Comparison of ENCODE assay signal across 8 mouse cellular contexts in the genomic region with DNA sequence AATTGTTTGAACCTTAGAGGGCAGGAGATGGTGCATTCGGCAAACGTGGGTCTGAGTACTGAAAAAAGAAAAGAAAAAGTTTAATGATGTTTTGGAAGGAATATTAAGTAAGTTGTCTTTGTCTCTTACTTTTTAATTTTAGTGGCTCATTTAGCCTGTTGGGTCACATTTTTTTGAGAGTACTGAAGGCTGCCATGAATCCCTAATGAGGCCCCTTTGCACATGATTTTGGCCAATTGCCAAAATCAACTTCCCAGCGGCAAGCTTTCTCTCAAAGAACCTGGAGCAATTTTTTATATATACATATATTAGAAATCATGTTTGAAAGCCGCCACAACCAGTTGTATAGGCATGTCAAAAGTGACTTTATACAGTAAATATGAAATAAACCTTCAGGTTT.
DNase-seq lines count a peak whose midpoint lies in the region; ATAC-seq and TF ChIP-seq lines count a peak whose summit lies in the region.

No protein-coding gene starts in this region.

- no peak for TF ChIP-seq CTCF in layer of hippocampus, adult 2 months (conservative IDR thresholded peaks at IDR 0.05)
- no peak for TF ChIP-seq CTCF in lung, embryonic 14.5 days (IDR thresholded peaks at IDR 0.05; ENCODE audit: low read depth)
- no peak for TF ChIP-seq CTCF in stomach, postnatal 0 days (IDR thresholded peaks at IDR 0.05; ENCODE audit: low read depth)

- H3K9ac ChIP-seq in forebrain, embryonic 11.5 days (ENCODE audit: low read length) = peak overlapping the region; percentile 33; the same call in 1 of the 2 replicates
- H3K9ac ChIP-seq in hindbrain, embryonic 15.5 days = peak overlapping the region; percentile 35
- H3K9ac ChIP-seq in lung, embryonic 14.5 days = peak overlapping the region; percentile 57
- peak overlapping the region; percentile 55 for H3K9ac ChIP-seq in stomach, postnatal 0 days (ENCODE audit: low read length)

- H3K9me3 ChIP-seq in forebrain, embryonic 11.5 days (ENCODE audit: control insufficient read depth, low read length) = no peaks in the 10 kb centered on the region
- no peaks in the 10 kb centered on the region for H3K9me3 ChIP-seq in hindbrain, embryonic 15.5 days
- no peaks in the 10 kb centered on the region for H3K9me3 ChIP-seq in lung, embryonic 14.5 days (ENCODE audit: low read depth, low read length)
- no peaks in the 10 kb centered on the region for H3K9me3 ChIP-seq in stomach, postnatal 0 days (ENCODE audit: control insufficient read depth, low read length)

- no peaks in the 10 kb centered on the region for H3K4me1 ChIP-seq in forebrain, embryonic 11.5 days (replicated peaks; ENCODE audit: control insufficient read depth, insufficient read depth, low read length)
- H3K4me1 ChIP-seq in hindbrain, embryonic 15.5 days (replicated peaks) = peaks cover 14% of the 10 kb centered on the region; the same call in 1 of the 2 replicates
- H3K4me1 ChIP-seq in lung, embryonic 14.5 days (ENCODE audit: insufficient read depth) = peaks cover 11% of the 10 kb centered on the region; the same call in 1 of the 2 replicates
- no peaks in the 10 kb centered on the region for H3K4me1 ChIP-seq in stomach, postnatal 0 days (replicated peaks; ENCODE audit: control insufficient read depth, insufficient read depth)

- 40% methylated on average over 4 of the region's 4 CpGs for WGBS in forebrain, embryonic 11.5 days
- WGBS in hindbrain, embryonic 15.5 days = 21% methylated on average over 4 of the region's 4 CpGs
- WGBS in lung, embryonic 14.5 days = 10% methylated on average over 4 of the region's 4 CpGs
- WGBS in stomach, postnatal 0 days = 7% methylated on average over 4 of the region's 4 CpGs

- TF ChIP-seq EP300 in stomach, postnatal 0 days (optimal IDR thresholded peaks at IDR 0.05) = peak; percentile 57

- no peaks in the 10 kb centered on the region for H3K36me3 ChIP-seq in forebrain, embryonic 11.5 days (ENCODE audit: control insufficient read depth, insufficient read depth, low read length)
- no peaks in the 10 kb centered on the region for H3K36me3 ChIP-seq in hindbrain, embryonic 15.5 days
- 0 out of 2 replicates have a peak, but pooled peaks cover 6% of the 10 kb centered on the region for H3K36me3 ChIP-seq in lung, embryonic 14.5 days (ENCODE audit: insufficient read depth)
- no peaks in the 10 kb centered on the region for H3K36me3 ChIP-seq in stomach, postnatal 0 days (ENCODE audit: control insufficient read depth, insufficient read depth, low read length)

- peak; percentile 26; the same call in 1 of the 2 replicates for ATAC-seq in forebrain, embryonic 11.5 days (replicated peaks; ENCODE audit: low FRiP score)
- ATAC-seq in hindbrain, embryonic 15.5 days (ENCODE audit: low FRiP score, low read depth) = no peak
- ATAC-seq in lung, embryonic 14.5 days (ENCODE audit: insufficient read depth) = no peak
- peak; percentile 33; the same call in 1 of the 2 replicates for ATAC-seq in stomach, postnatal 0 days (ENCODE audit: low FRiP score, low TSS enrichment)
- no peak for ATAC-seq in granulocyte monocyte progenitor cell, adult 5-6 weeks (replicated peaks; ENCODE audit: poor library complexity, severe bottlenecking)

- DNase-seq in layer of hippocampus, adult 2 months (ENCODE audit: low spot score in 2 of 2) = no peak
- DNase-seq in layer of hippocampus, postnatal 36 days = no peak
- DNase-seq in forebrain, embryonic 11.5 days (ENCODE audit: low spot score) = no peak
- peak; percentile 86 for DNase-seq in lung, embryonic 14.5 days
- peak; percentile 45 for DNase-seq in stomach, postnatal 0 days (ENCODE audit: low spot score)
- no peak for DNase-seq in right cerebral cortex, postnatal 25 days

- H3K4me2 ChIP-seq in forebrain, embryonic 11.5 days (ENCODE audit: low read depth, low read length, severe bottlenecking) = peak overlapping the region; percentile 34
- peak overlapping the region; percentile 44 for H3K4me2 ChIP-seq in hindbrain, embryonic 15.5 days
- H3K4me2 ChIP-seq in lung, embryonic 14.5 days = peak overlapping the region; percentile 59
- H3K4me2 ChIP-seq in stomach, postnatal 0 days (replicated peaks; ENCODE audit: low read depth) = peak overlapping the region; percentile 49

- H3K27ac ChIP-seq in layer of hippocampus, adult 2 months = peak overlapping the region; percentile 95
- peak overlapping the region; percentile 90 for H3K27ac ChIP-seq in forebrain, embryonic 11.5 days (ENCODE audit: low read depth, low read length)
- H3K27ac ChIP-seq in hindbrain, embryonic 15.5 days (replicated peaks) = peak overlapping the region; percentile 84
- H3K27ac ChIP-seq in lung, embryonic 14.5 days (ENCODE audit: low read depth) = peak overlapping the region; percentile 95
- H3K27ac ChIP-seq in stomach, postnatal 0 days (replicated peaks) = peak overlapping the region; percentile 92

- peak overlapping the region; percentile 57 for H3K4me3 ChIP-seq in layer of hippocampus, adult 2 months
- peak overlapping the region; percentile 22 for H3K4me3 ChIP-seq in forebrain, embryonic 11.5 days (ENCODE audit: low read depth, low read length)
- H3K4me3 ChIP-seq in hindbrain, embryonic 15.5 days = peak overlapping the region; percentile 35
- peak overlapping the region; percentile 39 for H3K4me3 ChIP-seq in lung, embryonic 14.5 days (ENCODE audit: low read depth, low read length)
- peak overlapping the region; percentile 46 for H3K4me3 ChIP-seq in stomach, postnatal 0 days (ENCODE audit: low read depth, low read length)

- no peaks in the 10 kb centered on the region for H3K27me3 ChIP-seq in forebrain, embryonic 11.5 days (ENCODE audit: control insufficient read depth, insufficient read depth, low read length)
- no peaks in the 10 kb centered on the region for H3K27me3 ChIP-seq in hindbrain, embryonic 15.5 days
- no peaks in the 10 kb centered on the region for H3K27me3 ChIP-seq in lung, embryonic 14.5 days (ENCODE audit: insufficient read depth, low read length)
- no peaks in the 10 kb centered on the region for H3K27me3 ChIP-seq in stomach, postnatal 0 days (ENCODE audit: control insufficient read depth, insufficient read depth, low read length)

Comparison
In these comparisons a context has a peak if more than half of its experiments do, and no peak if none do; other contexts are left out.
1. DNase-seq: peak in lung, embryonic 14.5 days (single experiment) and stomach, postnatal 0 days (single experiment); none in layer of hippocampus, adult 2 months (0 of 2), layer of hippocampus, postnatal 36 days (0 of 2), forebrain, embryonic 11.5 days (single experiment) and right cerebral cortex, postnatal 25 days (single experiment).
2. ATAC-seq: peak in forebrain, embryonic 11.5 days (single experiment) and stomach, postnatal 0 days (single experiment); none in hindbrain, embryonic 15.5 days (single experiment), lung, embryonic 14.5 days (single experiment) and granulocyte monocyte progenitor cell, adult 5-6 weeks (single experiment).
3. Peak in every context shown above with its lines, with median percentiles within 50 percentile points of each other: H3K27ac ChIP-seq, H3K4me3 ChIP-seq, H3K4me2 ChIP-seq and H3K9ac ChIP-seq.